Mouse (Mus musculus): Measurements from ENCODE around the gene Zmiz1. TPM values are rescaled to one million over a fixed set of nuclear protein-coding genes. Genes with fewer than 3 reads are reported as not detected.

The Zmiz1 gene
- polyA plus RNA-seq, 1 experiment, result 99.2 TPM

GRCm38 (mm10) chr14:25624659-25625058 is 165.7 kb downstream of the Zmiz1 start:
- H3K4me3 ChIP-seq (ENCODE audit: insufficient read depth, low read length), result no peak overlapping the region
- H3K4me1 ChIP-seq (ENCODE audit: control insufficient read depth, insufficient read depth, low read length), result peaks cover 16% of the 10 kb centered on the region
- no peak for TF ChIP-seq POLR2A (IDR thresholded peaks at IDR 0.05; ENCODE audit: borderline replicate concordance, low read depth, low read length)
- no peak for TF ChIP-seq CTCF (IDR thresholded peaks at IDR 0.05; ENCODE audit: low read depth, low read length)
- H3K27ac ChIP-seq (ENCODE audit: insufficient read depth, low read depth, low read length), result no peak overlapping the region

- H3K4me3 ChIP-seq (ENCODE audit: insufficient read depth, low read length), result no peak overlapping the region
- peaks cover 20% of the 10 kb centered on the region for H3K4me1 ChIP-seq (ENCODE audit: control insufficient read depth, insufficient read depth, low read length)
- TF ChIP-seq CTCF (IDR thresholded peaks at IDR 0.05; ENCODE audit: low read depth, low read length) (no peak), POLR2A (IDR thresholded peaks at IDR 0.05; ENCODE audit: borderline replicate concordance, low read depth, low read length) (no peak)
- H3K27ac ChIP-seq (ENCODE audit: insufficient read depth, low read depth, low read length), result no peak overlapping the region
Measured at GRCm38 (mm10) chr14:25627599-25628255, 168.7 kb downstream of the Zmiz1 start.

DNA sequence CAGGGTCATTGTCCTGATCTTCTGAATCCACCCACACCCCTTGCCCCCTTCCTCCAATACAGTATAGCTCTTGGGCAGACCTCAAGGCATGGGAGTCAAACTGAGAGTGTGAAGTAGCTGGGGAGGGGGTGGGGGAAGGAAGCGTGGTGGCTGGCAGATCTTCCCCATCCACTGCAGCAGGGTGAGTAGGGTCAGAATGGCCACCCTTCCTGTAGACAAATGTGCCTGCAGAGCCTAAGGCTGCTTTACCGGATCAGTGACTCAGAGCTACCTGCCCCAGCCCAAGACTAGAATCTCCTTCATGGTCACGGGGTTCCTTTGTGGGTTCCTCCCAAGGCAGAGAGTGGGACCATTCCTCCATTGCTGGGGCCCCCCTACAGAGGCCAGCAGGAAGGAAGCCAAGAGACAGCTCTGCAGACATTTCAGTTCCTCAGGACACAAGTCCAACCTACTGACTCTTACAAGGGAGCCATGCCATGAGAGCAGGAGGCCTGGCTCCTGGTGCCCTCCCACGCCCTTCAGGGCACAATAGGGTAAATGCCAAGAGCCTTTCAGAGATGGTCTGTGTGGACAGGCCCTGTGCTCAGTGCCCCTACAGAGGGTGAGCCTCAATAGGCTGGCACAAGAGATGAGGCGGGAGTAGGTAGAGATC is 169.6 kb downstream of the Zmiz1 start:
- Histone ChIP-seq H3K27ac (ENCODE audit: insufficient read depth, low read depth, low read length) (no peak overlapping the region), H3K4me3 (ENCODE audit: insufficient read depth, low read length) (no peak overlapping the region), H3K4me1 (ENCODE audit: control insufficient read depth, insufficient read depth, low read length) (peaks cover 29% of the 10 kb centered on the region)
- TF ChIP-seq POLR2A (IDR thresholded peaks at IDR 0.05; ENCODE audit: borderline replicate concordance, low read depth, low read length) (no peak), CTCF (IDR thresholded peaks at IDR 0.05; ENCODE audit: low read depth, low read length) (no peak)

GRCm38 (mm10) chr14:25629866-25630606 is 171.1 kb downstream of the Zmiz1 start:
- no peak for TF ChIP-seq POLR2A (IDR thresholded peaks at IDR 0.05; ENCODE audit: borderline replicate concordance, low read depth, low read length)
- TF ChIP-seq CTCF (IDR thresholded peaks at IDR 0.05; ENCODE audit: low read depth, low read length), result no peak
- H3K4me3 ChIP-seq (ENCODE audit: insufficient read depth, low read length), result no peak overlapping the region
- H3K4me1 ChIP-seq (ENCODE audit: control insufficient read depth, insufficient read depth, low read length), result peaks cover 40% of the 10 kb centered on the region
- H3K27ac ChIP-seq (ENCODE audit: insufficient read depth, low read depth, low read length), result no peak overlapping the region

DNA sequence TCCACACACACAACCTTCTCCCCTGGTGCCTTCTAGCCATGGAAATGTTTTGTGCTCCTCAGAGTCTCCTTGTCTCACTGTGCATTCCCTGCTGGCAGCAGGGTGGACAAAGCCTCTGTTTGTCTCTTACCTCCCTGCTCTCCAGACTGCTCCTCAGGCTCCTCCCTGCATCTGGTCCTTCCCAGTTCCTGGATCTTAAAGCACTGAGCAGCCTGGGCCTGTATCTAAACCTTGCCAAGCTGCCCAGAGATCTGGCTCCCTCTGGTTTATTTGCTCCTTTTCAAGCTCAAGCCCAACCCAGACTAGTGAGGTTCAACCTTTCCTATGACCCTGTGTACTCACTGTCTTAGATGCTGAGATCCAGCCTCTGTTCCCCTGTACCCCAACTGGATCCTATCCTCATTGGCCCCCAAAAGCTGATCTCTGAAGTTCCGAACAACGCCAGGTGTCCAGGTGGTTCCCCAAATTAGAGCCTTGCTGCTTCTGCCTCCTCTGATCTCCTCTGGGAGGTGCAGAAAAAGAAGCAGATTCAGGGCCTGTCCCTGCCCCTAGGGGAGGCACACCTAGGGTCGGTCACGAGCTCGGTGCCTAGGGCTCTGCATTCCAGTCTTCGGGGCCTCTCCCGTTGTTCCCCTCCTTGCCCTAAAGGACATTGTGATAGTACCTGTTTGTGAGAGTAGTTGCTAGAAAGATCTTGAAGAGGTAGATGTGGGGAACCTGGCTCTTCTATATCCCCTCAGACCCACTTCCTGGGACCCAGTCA is 171.8 kb downstream of the Zmiz1 start:
- no peak for TF ChIP-seq POLR2A (IDR thresholded peaks at IDR 0.05; ENCODE audit: borderline replicate concordance, low read depth, low read length)
- TF ChIP-seq CTCF (IDR thresholded peaks at IDR 0.05; ENCODE audit: low read depth, low read length), result no peak
- Histone ChIP-seq H3K4me3 (ENCODE audit: insufficient read depth, low read length) (no peak overlapping the region), H3K4me1 (ENCODE audit: control insufficient read depth, insufficient read depth, low read length) (peaks cover 45% of the 10 kb centered on the region), H3K27ac (ENCODE audit: insufficient read depth, low read depth, low read length) (no peak overlapping the region)

DNA sequence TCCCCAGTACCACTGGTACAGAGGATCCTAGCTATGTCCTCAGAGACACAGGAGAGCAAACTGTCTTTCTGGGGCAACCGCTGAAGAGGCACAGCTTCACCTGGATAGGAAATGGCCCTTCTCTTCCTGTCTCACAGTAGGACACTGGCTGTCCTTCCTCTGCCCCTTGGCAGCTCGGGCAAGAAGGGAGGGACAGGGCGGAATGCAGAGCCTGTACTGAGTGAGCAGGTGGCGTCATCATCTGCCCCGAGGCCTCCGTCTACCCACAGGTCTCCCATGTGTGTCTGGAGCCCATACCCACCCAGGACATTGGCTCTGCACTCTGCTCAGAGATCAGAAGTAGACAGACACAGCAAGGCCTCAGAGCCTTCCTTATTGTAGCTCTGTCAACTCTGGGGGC is 172.5 kb downstream of the Zmiz1 start:
- no peak overlapping the region for H3K4me3 ChIP-seq (ENCODE audit: insufficient read depth, low read length)
- H3K4me1 ChIP-seq (ENCODE audit: control insufficient read depth, insufficient read depth, low read length), result peaks cover 45% of the 10 kb centered on the region
- no peak overlapping the region for H3K27ac ChIP-seq (ENCODE audit: insufficient read depth, low read depth, low read length)
- TF ChIP-seq CTCF (IDR thresholded peaks at IDR 0.05; ENCODE audit: low read depth, low read length) (no peak), POLR2A (IDR thresholded peaks at IDR 0.05; ENCODE audit: borderline replicate concordance, low read depth, low read length) (no peak)

- no peak overlapping the region for H3K4me3 ChIP-seq (ENCODE audit: insufficient read depth, low read length)
- H3K27ac ChIP-seq (ENCODE audit: insufficient read depth, low read depth, low read length), result peak overlapping the region; percentile 63
- peaks cover 47% of the 10 kb centered on the region for H3K4me1 ChIP-seq (ENCODE audit: control insufficient read depth, insufficient read depth, low read length)
- TF ChIP-seq CTCF (IDR thresholded peaks at IDR 0.05; ENCODE audit: low read depth, low read length) (no peak), POLR2A (IDR thresholded peaks at IDR 0.05; ENCODE audit: borderline replicate concordance, low read depth, low read length) (no peak)
Measured at GRCm38 (mm10) chr14:25633539-25634300, 174.7 kb downstream of the Zmiz1 start.

- H3K4me3 ChIP-seq (ENCODE audit: insufficient read depth, low read length), result no peak overlapping the region
- no peak for TF ChIP-seq CTCF (IDR thresholded peaks at IDR 0.05; ENCODE audit: low read depth, low read length)
- no peak for TF ChIP-seq POLR2A (IDR thresholded peaks at IDR 0.05; ENCODE audit: borderline replicate concordance, low read depth, low read length)
- H3K27ac ChIP-seq (ENCODE audit: insufficient read depth, low read depth, low read length), result peak overlapping the region; percentile 63
- peaks cover 50% of the 10 kb centered on the region for H3K4me1 ChIP-seq (ENCODE audit: control insufficient read depth, insufficient read depth, low read length)
Measured at GRCm38 (mm10) chr14:25634328-25634727, 175.3 kb downstream of the Zmiz1 start.

GRCm38 (mm10) chr14:25635746-25636145 is 176.8 kb downstream of the Zmiz1 start:
- H3K27ac ChIP-seq (ENCODE audit: insufficient read depth, low read depth, low read length), result no peak overlapping the region
- H3K4me3 ChIP-seq (ENCODE audit: insufficient read depth, low read length), result no peak overlapping the region
- TF ChIP-seq POLR2A (IDR thresholded peaks at IDR 0.05; ENCODE audit: borderline replicate concordance, low read depth, low read length) (no peak), CTCF (IDR thresholded peaks at IDR 0.05; ENCODE audit: low read depth, low read length) (no peak)
- peaks cover 64% of the 10 kb centered on the region for H3K4me1 ChIP-seq (ENCODE audit: control insufficient read depth, insufficient read depth, low read length)

Measured in bone marrow macrophage, adult 2 months (primary cell).